Mouse (Mus musculus) spleen, adult 2 months (tissue): ENCODE data around the gene Ndufs2.

Experiments
- CTCF ChIP-seq: fragments of 200-500 bp; IDR thresholded peaks from 2 replicates; pipeline ENCODE4 v1.5.1; 2011; ENCODE audit warnings: mild to moderate bottlenecking, inconsistent platforms; ENCODE audit not compliant: insufficient read depth, insufficient read length, insufficient replicate concordance; ENCODE audit errors: extremely low read depth
- POLR2A ChIP-seq: fragments of 200-500 bp; IDR thresholded peaks from 2 replicates; pipeline ENCODE4 v1.6.1; 2011; ENCODE audit warnings: low read depth, low read length, inconsistent platforms

GRCm38 (mm10) chr1:171222238-171223155 lies 28.7 kb downstream of the Ndufs2 start, which contains the start of gene Tomm40l:
- peak; percentile 8; the same call in 1 of the 2 replicates for TF ChIP-seq POLR2A
- peak; percentile 15; the same call in 1 of the 2 replicates for TF ChIP-seq CTCF
